Mouse (Mus musculus): ENCODE results near the gene Mdc1. TPM values are rescaled to one million over a fixed set of nuclear protein-coding genes. Genes with fewer than 3 reads are reported as not detected.
A peak's percentile ranks its signal among the peaks of the same experiment; 100 is the strongest.

Gene Mdc1
- total RNA-seq (2021), result 10 to 100 TPM; 15.8 to 16.2 TPM
- long read RNA-seq, result 0 reads

- DNase-seq (ENCODE audit: low spot score in 2 of 2), result peak; percentile 99
These were observed at the start of gene Mdc1 for GRCm38 (mm10) chr17:35841076-35841950. Gene Mdc1 (plus strand): TSS chr17:35841515.

- DNase-seq (ENCODE audit: low spot score in 2 of 2), result no peak
These were observed 48.5 kb upstream of the Mdc1 start for GRCm38 (mm10) chr17:35792837-35793236.

- DNase-seq (ENCODE audit: low spot score in 2 of 2), result no peak
These were observed 46.2 kb upstream of the Mdc1 start for GRCm38 (mm10) chr17:35795099-35795498.

GRCm38 (mm10) chr17:35795656-35796055 is 45.7 kb upstream of the Mdc1 start:
- no peak for DNase-seq (ENCODE audit: low spot score in 2 of 2)

- DNase-seq (ENCODE audit: low spot score in 2 of 2), result no peak
These were observed 44.5 kb upstream of the Mdc1 start for GRCm38 (mm10) chr17:35796835-35797234.

- DNase-seq (ENCODE audit: low spot score in 2 of 2), result no peak
These were observed 40.4 kb upstream of the Mdc1 start for GRCm38 (mm10) chr17:35800905-35801304.

GRCm38 (mm10) chr17:35803020-35803419 is 38.3 kb upstream of the Mdc1 start:
- DNase-seq (ENCODE audit: low spot score in 2 of 2), result no peak

- DNase-seq (ENCODE audit: low spot score in 2 of 2), result no peak
These were observed 37.4 kb upstream of the Mdc1 start for GRCm38 (mm10) chr17:35803858-35804399.

- DNase-seq (ENCODE audit: low spot score in 2 of 2), result no peak
These were observed 33.2 kb upstream of the Mdc1 start for GRCm38 (mm10) chr17:35808073-35808472.

GRCm38 (mm10) chr17:35809395-35809794 is 31.9 kb upstream of the Mdc1 start:
- DNase-seq (ENCODE audit: low spot score in 2 of 2), result no peak

GRCm38 (mm10) chr17:35810900-35811648 is 30.2 kb upstream of the Mdc1 start:
- no peak for DNase-seq (ENCODE audit: low spot score in 2 of 2)

- no peak for DNase-seq (ENCODE audit: low spot score in 2 of 2)
These were observed 29.0 kb upstream of the Mdc1 start for GRCm38 (mm10) chr17:35812307-35812706.

GRCm38 (mm10) chr17:35812736-35813135 is 28.6 kb upstream of the Mdc1 start:
- no peak for DNase-seq (ENCODE audit: low spot score in 2 of 2)

GRCm38 (mm10) chr17:35813245-35813647 is 28.1 kb upstream of the Mdc1 start:
- peak; percentile 54 to 69 for DNase-seq (ENCODE audit: low spot score in 2 of 2)

- DNase-seq (ENCODE audit: low spot score in 2 of 2), result no peak
These were observed 27.7 kb upstream of the Mdc1 start for GRCm38 (mm10) chr17:35813653-35814052.

- DNase-seq (ENCODE audit: low spot score in 2 of 2), result no peak
These were observed 26.6 kb upstream of the Mdc1 start for GRCm38 (mm10) chr17:35814678-35815077.

- DNase-seq (ENCODE audit: low spot score in 2 of 2), result no peak
These were observed 25.5 kb upstream of the Mdc1 start for GRCm38 (mm10) chr17:35815836-35816235.

- DNase-seq (ENCODE audit: low spot score in 2 of 2), result no peak
These were observed 24.6 kb upstream of the Mdc1 start for GRCm38 (mm10) chr17:35816686-35817085.

GRCm38 (mm10) chr17:35817226-35817625 is 24.1 kb upstream of the Mdc1 start:
- no peak for DNase-seq (ENCODE audit: low spot score in 2 of 2)

GRCm38 (mm10) chr17:35820111-35820510 is 21.2 kb upstream of the Mdc1 start:
- DNase-seq (ENCODE audit: low spot score in 2 of 2), result no peak

- DNase-seq (ENCODE audit: low spot score in 2 of 2), result peak; percentile 59 to 66
These were observed 19.6 kb upstream of the Mdc1 start, which contains the start of gene Ier3 for GRCm38 (mm10) chr17:35821439-35822430. Gene Ier3 (plus strand): TSS chr17:35821684.

All from layer of hippocampus, postnatal 10 days (tissue).